Mouse (Mus musculus): ENCODE data around the gene Cep68. TPM values are rescaled to one million over a fixed set of nuclear protein-coding genes. Genes with fewer than 3 reads are reported as not detected.

Cep68 gene
- polyA plus RNA-seq, 1 experiment from 2014 or later, result 41.2 TPM

DNA sequence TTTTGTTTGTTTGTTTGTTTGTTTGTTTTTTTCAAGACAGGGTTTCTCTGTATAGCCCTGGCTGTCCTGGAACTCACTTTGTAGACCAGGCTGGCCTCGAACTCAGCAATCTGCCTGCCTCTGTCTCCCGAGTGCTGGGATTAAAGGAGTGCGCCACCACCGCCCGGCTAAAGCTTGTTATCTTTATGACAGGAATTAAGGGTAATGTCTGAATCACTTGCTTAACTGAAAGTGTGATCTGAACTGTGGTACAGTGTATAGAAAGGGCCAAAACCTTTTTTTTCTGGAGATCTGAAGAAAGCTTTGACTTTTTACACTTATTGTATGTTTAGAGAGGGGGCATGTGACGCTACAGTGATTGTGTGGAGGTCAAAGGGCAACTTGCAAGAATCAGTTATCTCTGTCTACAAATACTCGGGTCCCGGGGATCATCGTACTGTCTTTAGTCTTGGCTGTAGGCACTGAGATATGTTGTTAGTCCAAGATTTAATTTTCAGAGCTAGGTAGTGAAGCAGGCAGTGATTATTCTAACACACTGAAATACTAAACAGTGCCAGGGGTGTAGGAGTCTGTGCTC lies 44.3 kb downstream of the Cep68 start:
- no peak overlapping the region for H3K27ac ChIP-seq (replicated peaks; ENCODE audit: low read depth, low read length)
- no peak overlapping the region for H3K4me2 ChIP-seq (ENCODE audit: low read depth, severe bottlenecking)
- ATAC-seq (ENCODE audit: insufficient number of reproducible peaks, low FRiP score, low TSS enrichment, low read depth), result no peak
- DNase-seq (ENCODE audit: low spot score), result no peak
- 78% methylated on average over 9 of the region's 9 CpGs for WGBS
- H3K9ac ChIP-seq (ENCODE audit: low read length), result no peak overlapping the region
- H3K27me3 ChIP-seq (ENCODE audit: control insufficient read depth, insufficient read depth, low read length), result no peaks in the 10 kb centered on the region
- no peaks in the 10 kb centered on the region; the same call in 1 of the 2 replicates for H3K36me3 ChIP-seq (ENCODE audit: control insufficient read depth, insufficient read depth, low read length)
- H3K9me3 ChIP-seq (ENCODE audit: control insufficient read depth, low read length), result no peaks in the 10 kb centered on the region
- no peak overlapping the region for H3K4me3 ChIP-seq (ENCODE audit: low read depth, low read length)
- peaks cover 6% of the 10 kb centered on the region for H3K4me1 ChIP-seq (ENCODE audit: control insufficient read depth, insufficient read depth, low read length)

GRCm38 (mm10) chr11:20204321-20204720 lies 44.9 kb downstream of the Cep68 start:
- H3K36me3 ChIP-seq (ENCODE audit: control insufficient read depth, insufficient read depth, low read length), result no peaks in the 10 kb centered on the region; the same call in 1 of the 2 replicates
- DNase-seq (ENCODE audit: low spot score) (no peak), ATAC-seq (ENCODE audit: insufficient number of reproducible peaks, low FRiP score, low TSS enrichment, low read depth) (no peak)
- no peak overlapping the region for H3K4me3 ChIP-seq (ENCODE audit: low read depth, low read length)
- WGBS, result 82% methylated on average over 2 of the region's 2 CpGs
- no peak overlapping the region for H3K27ac ChIP-seq (replicated peaks; ENCODE audit: low read depth, low read length)
- no peaks in the 10 kb centered on the region for H3K27me3 ChIP-seq (ENCODE audit: control insufficient read depth, insufficient read depth, low read length)
- no peak overlapping the region for H3K9ac ChIP-seq (ENCODE audit: low read length)
- no peak overlapping the region for H3K4me2 ChIP-seq (ENCODE audit: low read depth, severe bottlenecking)
- peaks cover 6% of the 10 kb centered on the region for H3K4me1 ChIP-seq (ENCODE audit: control insufficient read depth, insufficient read depth, low read length)
- no peaks in the 10 kb centered on the region for H3K9me3 ChIP-seq (ENCODE audit: control insufficient read depth, low read length)

DNA sequence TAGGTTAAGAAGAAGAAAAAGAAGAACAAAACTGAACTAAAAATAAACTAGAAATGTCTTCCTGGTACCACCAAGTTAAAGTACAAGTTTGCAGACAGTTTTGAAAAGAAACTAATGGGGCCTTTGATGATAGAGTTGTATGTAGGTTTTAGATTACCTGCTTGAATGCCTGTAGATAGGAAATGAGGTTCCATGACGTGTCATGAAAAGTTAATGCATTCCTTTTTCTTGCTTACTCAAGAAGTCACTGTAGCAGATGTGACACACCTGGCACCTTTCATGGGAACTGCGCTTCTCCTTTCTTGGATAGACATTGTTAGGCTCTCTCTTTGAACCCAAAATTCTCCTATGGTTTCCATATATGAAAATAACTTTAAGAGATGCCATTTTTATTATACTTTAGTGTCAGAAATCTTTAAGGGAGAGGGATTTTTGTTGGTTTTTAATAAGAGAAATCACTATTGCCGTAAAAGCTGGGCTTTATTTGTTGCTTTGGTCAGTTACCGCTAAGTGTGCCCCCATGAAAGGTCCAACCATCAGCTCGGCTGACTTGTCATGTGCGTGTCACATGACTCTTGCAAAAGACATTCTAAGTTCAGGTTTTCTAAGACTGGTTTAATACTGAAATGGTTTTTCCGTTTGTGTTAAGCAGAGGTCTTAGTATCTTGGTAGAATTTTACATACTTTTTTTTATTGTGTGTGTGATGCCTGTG lies 46.8 kb downstream of the Cep68 start:
- 66% methylated on average over 7 of the region's 7 CpGs for WGBS
- Histone ChIP-seq H3K9me3 (ENCODE audit: control insufficient read depth, low read length) (no peaks in the 10 kb centered on the region), H3K4me1 (ENCODE audit: control insufficient read depth, insufficient read depth, low read length) (peaks cover 6% of the 10 kb centered on the region), H3K4me3 (ENCODE audit: low read depth, low read length) (peak overlapping the region; percentile 96), H3K36me3 (ENCODE audit: control insufficient read depth, insufficient read depth, low read length) (no peaks in the 10 kb centered on the region; the same call in 1 of the 2 replicates), H3K27me3 (ENCODE audit: control insufficient read depth, insufficient read depth, low read length) (no peaks in the 10 kb centered on the region), H3K4me2 (ENCODE audit: low read depth, severe bottlenecking) (peak overlapping the region; percentile 58), H3K27ac (replicated peaks; ENCODE audit: low read depth, low read length) (no peak overlapping the region), H3K9ac (ENCODE audit: low read length) (peak overlapping the region; percentile 96)
- ATAC-seq (ENCODE audit: insufficient number of reproducible peaks, low FRiP score, low TSS enrichment, low read depth) (no peak), DNase-seq (ENCODE audit: low spot score) (no peak)

- no peaks in the 10 kb centered on the region for H3K27me3 ChIP-seq (ENCODE audit: control insufficient read depth, insufficient read depth, low read length)
- H3K4me1 ChIP-seq (ENCODE audit: control insufficient read depth, insufficient read depth, low read length), result peaks cover 6% of the 10 kb centered on the region
- no peaks in the 10 kb centered on the region for H3K9me3 ChIP-seq (ENCODE audit: control insufficient read depth, low read length)
- H3K9ac ChIP-seq (ENCODE audit: low read length), result peak overlapping the region; percentile 96
- H3K36me3 ChIP-seq (ENCODE audit: control insufficient read depth, insufficient read depth, low read length), result no peaks in the 10 kb centered on the region; the same call in 1 of the 2 replicates
- H3K27ac ChIP-seq (replicated peaks; ENCODE audit: low read depth, low read length), result peak overlapping the region; percentile 93
- DNase-seq (ENCODE audit: low spot score) (peak; percentile 66), ATAC-seq (ENCODE audit: insufficient number of reproducible peaks, low FRiP score, low TSS enrichment, low read depth) (no peak)
- H3K4me3 ChIP-seq (ENCODE audit: low read depth, low read length), result peak overlapping the region; percentile 96
- H3K4me2 ChIP-seq (ENCODE audit: low read depth, severe bottlenecking), result peak overlapping the region; percentile 58
- under 1% methylated on average over 40 of the region's 40 CpGs for WGBS
Observed at GRCm38 (mm10) chr11:20201661-20202101, 47.5 kb downstream of the Cep68 start.

DNA sequence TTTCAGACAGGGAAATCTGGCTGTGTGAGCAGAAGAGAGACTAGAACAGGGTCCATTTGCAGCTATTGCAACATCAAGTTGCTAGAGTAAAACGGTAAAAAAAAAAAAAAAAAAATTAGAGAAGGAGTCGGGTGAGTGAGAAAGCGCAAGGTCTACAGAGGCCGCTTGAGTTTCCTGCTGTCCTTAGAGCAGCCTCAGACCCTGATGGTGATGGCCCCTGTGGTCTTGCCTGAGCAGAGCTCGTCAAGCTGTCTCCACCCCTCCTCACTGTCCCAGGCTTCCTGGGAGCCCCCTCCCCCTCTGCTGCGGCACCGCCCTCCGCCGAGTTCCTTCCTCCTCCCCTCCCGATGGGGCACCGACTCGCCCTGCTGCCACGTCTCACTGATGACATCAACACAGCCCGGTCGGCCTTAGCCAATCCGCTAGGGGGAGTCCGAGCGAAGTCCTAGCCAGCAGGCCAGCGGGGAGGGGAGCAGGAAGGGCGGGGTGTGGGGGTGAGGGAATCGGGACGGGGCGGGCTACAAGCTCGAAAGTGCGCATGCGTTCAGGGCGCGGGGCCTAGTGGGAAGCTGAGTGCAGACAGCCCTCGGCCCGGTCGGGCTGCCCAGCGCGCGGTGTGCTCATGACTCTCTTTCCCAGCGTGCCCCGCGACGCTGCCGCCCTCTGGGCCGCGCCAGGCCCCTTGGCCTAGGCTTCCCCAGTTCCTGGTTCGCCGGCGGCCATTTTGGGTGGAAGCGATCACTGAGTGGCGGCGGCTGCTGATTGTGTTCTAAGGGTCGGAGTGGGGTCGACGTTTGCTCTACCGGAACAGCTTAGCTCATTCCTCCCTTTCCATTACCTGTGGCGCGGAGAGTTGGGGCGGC lies 48.3 kb downstream of the Cep68 start, which contains the start of gene Rab1a:
Rab1a (plus strand) TSS at position 720 of the 863 bp plus-strand sequence.
- WGBS, result 0% methylated on average over 46 of the region's 54 CpGs
- peak within 1 kb of the TSS; percentile 93 for H3K27ac ChIP-seq (replicated peaks; ENCODE audit: low read depth, low read length)

GRCm38 (mm10) chr11:20193100-20193736 lies 56.0 kb downstream of the Cep68 start:
- Histone ChIP-seq H3K36me3 (ENCODE audit: control insufficient read depth, insufficient read depth, low read length) (no peaks in the 10 kb centered on the region), H3K9me3 (ENCODE audit: control insufficient read depth, low read length) (no peaks in the 10 kb centered on the region), H3K4me1 (ENCODE audit: control insufficient read depth, insufficient read depth, low read length) (no peaks in the 10 kb centered on the region), H3K27me3 (ENCODE audit: control insufficient read depth, insufficient read depth, low read length) (no peaks in the 10 kb centered on the region), H3K4me2 (ENCODE audit: low read depth, severe bottlenecking) (no peak overlapping the region), H3K9ac (ENCODE audit: low read length) (no peak overlapping the region), H3K4me3 (ENCODE audit: low read depth, low read length) (no peak overlapping the region), H3K27ac (replicated peaks; ENCODE audit: low read depth, low read length) (no peak overlapping the region)
- 89% methylated on average over 4 of the region's 4 CpGs for WGBS
- DNase-seq (ENCODE audit: low spot score) (no peak), ATAC-seq (ENCODE audit: insufficient number of reproducible peaks, low FRiP score, low TSS enrichment, low read depth) (no peak)

More for the DNA sequence above, 48.3 kb downstream of the Cep68 start, which contains the start of gene Rab1a:
- H3K4me1 ChIP-seq (ENCODE audit: control insufficient read depth, insufficient read depth, low read length), result peaks cover 6% of the 10 kb centered on the region
- H3K27me3 ChIP-seq (ENCODE audit: control insufficient read depth, insufficient read depth, low read length), result no peaks in the 10 kb centered on the region
- H3K36me3 ChIP-seq (ENCODE audit: control insufficient read depth, insufficient read depth, low read length), result no peaks in the 10 kb centered on the region; the same call in 1 of the 2 replicates
- H3K4me2 ChIP-seq (ENCODE audit: low read depth, severe bottlenecking), result peak within 1 kb of the TSS; percentile 58
- ATAC-seq (ENCODE audit: insufficient number of reproducible peaks, low FRiP score, low TSS enrichment, low read depth) (peak; percentile 98), DNase-seq (ENCODE audit: low spot score) (peak; percentile 100)
- H3K9me3 ChIP-seq (ENCODE audit: control insufficient read depth, low read length), result no peaks in the 10 kb centered on the region
- peak within 1 kb of the TSS; percentile 96 for H3K4me3 ChIP-seq (ENCODE audit: low read depth, low read length)
- H3K9ac ChIP-seq (ENCODE audit: low read length), result peak within 1 kb of the TSS; percentile 96

GRCm38 (mm10) chr11:20187271-20187670 lies 62.0 kb downstream of the Cep68 start:
- ATAC-seq (ENCODE audit: insufficient number of reproducible peaks, low FRiP score, low TSS enrichment, low read depth) (no peak), DNase-seq (ENCODE audit: low spot score) (no peak)
- Histone ChIP-seq H3K4me1 (ENCODE audit: control insufficient read depth, insufficient read depth, low read length) (no peaks in the 10 kb centered on the region), H3K4me2 (ENCODE audit: low read depth, severe bottlenecking) (no peak overlapping the region), H3K9ac (ENCODE audit: low read length) (no peak overlapping the region), H3K9me3 (ENCODE audit: control insufficient read depth, low read length) (no peaks in the 10 kb centered on the region), H3K4me3 (ENCODE audit: low read depth, low read length) (no peak overlapping the region), H3K27me3 (ENCODE audit: control insufficient read depth, insufficient read depth, low read length) (no peaks in the 10 kb centered on the region), H3K36me3 (ENCODE audit: control insufficient read depth, insufficient read depth, low read length) (no peaks in the 10 kb centered on the region), H3K27ac (replicated peaks; ENCODE audit: low read depth, low read length) (no peak overlapping the region)
- WGBS, result 76% methylated on average over 6 of the region's 6 CpGs

All from limb, embryonic 11.5 days (tissue).